Mouse (Mus musculus) liver, adult 2 months (tissue): ENCODE measurements around the gene Wnt8b. TPM values are rescaled to one million over a fixed set of nuclear protein-coding genes. Genes with fewer than 3 reads are reported as not detected.
A peak's percentile ranks its signal among the peaks of the same experiment; 100 is the strongest.

Source experiments
- DNase-seq: peaks from one replicate; pipeline ENCODE4 v3.0.0-alpha.2; 2011; ENCODE audit warnings: low read depth, low spot score; ENCODE audit errors: extremely low read depth
- H3K27ac ChIP-seq: fragments of 200-500 bp; replicated peaks from 2 replicates; pipeline ENCODE4 v1.5.1; 2012; ENCODE audit warnings: low read depth, mild to moderate bottlenecking, control low read depth, inconsistent platforms, low read length; ENCODE audit not compliant: insufficient read depth
- H3K27me3 ChIP-seq: fragments of 200-500 bp; 2 replicates; pipeline ENCODE4 v1.6.1; 2012; ENCODE audit warnings: mild to moderate bottlenecking, moderate library complexity, low read length, inconsistent platforms; ENCODE audit not compliant: control insufficient read depth, insufficient read depth
- H3K36me3 ChIP-seq: fragments of 200-500 bp; 2 replicates; pipeline ENCODE4 v1.6.1; 2012; ENCODE audit warnings: low read length, inconsistent platforms; ENCODE audit not compliant: control insufficient read depth, insufficient read depth
- H3K4me1 ChIP-seq: fragments of 200-500 bp; 2 replicates; pipeline ENCODE4 v1.6.1; 2011; ENCODE audit warnings: low read length; ENCODE audit not compliant: control insufficient read depth, insufficient read depth
- H3K4me3 ChIP-seq: fragments of 200-500 bp; 2 replicates; pipeline ENCODE4 v1.5.1; 2011; ENCODE audit warnings: low read depth, mild to moderate bottlenecking, control low read depth, low read length, moderate library complexity; ENCODE audit not compliant: insufficient read depth
- H3K79me2 ChIP-seq: fragments of 200-500 bp; 2 replicates; pipeline ENCODE4 v1.6.1; 2012; ENCODE audit warnings: inconsistent platforms, mild to moderate bottlenecking, low read length, moderate library complexity; ENCODE audit not compliant: control insufficient read depth, insufficient read depth
- H3K9ac ChIP-seq: fragments of 200-500 bp; 2 replicates; pipeline ENCODE4 v1.6.1; 2012; ENCODE audit warnings: low read depth, mild to moderate bottlenecking, control low read depth, inconsistent platforms, low read length
- CTCF ChIP-seq: fragments of 200-500 bp; IDR thresholded peaks from 2 replicates; pipeline ENCODE4 v1.5.1; 2011; ENCODE audit warnings: low read depth, low read length, control low read depth
- POLR2A ChIP-seq: fragments of 200-500 bp; IDR thresholded peaks from 2 replicates; pipeline ENCODE4 v1.6.1; 2011; ENCODE audit warnings: low read length, control low read depth; ENCODE audit not compliant: insufficient read depth; ENCODE audit errors: extremely low read depth
- WGBS: fragments of 180-500 bp; shearing (Covaris S2); methylation state at CpG from one replicate; pipeline ENCODE4 v1.1.7; 2018; 5-methylcytosine and 5-hydroxymethylcytosine counted together
- polyA plus RNA-seq: library from polyadenylated mRNA; depleted of rRNA; stranded (reverse); fragments of >200 nt; gene quantifications from 2 replicates; pipeline ENCODE4 v1.2.3, GENCODE M21; 2012; rRNA removed
- total RNA-seq: library from RNA; depleted of rRNA; stranded (reverse); fragments of >200 nt; gene quantifications from 2 replicates; pipeline ENCODE4 v1.2.3, GENCODE M21; 2014; rRNA removed

Gene Wnt8b
- total and polyA plus RNA-seq, 2 experiments: not detected

DNA sequence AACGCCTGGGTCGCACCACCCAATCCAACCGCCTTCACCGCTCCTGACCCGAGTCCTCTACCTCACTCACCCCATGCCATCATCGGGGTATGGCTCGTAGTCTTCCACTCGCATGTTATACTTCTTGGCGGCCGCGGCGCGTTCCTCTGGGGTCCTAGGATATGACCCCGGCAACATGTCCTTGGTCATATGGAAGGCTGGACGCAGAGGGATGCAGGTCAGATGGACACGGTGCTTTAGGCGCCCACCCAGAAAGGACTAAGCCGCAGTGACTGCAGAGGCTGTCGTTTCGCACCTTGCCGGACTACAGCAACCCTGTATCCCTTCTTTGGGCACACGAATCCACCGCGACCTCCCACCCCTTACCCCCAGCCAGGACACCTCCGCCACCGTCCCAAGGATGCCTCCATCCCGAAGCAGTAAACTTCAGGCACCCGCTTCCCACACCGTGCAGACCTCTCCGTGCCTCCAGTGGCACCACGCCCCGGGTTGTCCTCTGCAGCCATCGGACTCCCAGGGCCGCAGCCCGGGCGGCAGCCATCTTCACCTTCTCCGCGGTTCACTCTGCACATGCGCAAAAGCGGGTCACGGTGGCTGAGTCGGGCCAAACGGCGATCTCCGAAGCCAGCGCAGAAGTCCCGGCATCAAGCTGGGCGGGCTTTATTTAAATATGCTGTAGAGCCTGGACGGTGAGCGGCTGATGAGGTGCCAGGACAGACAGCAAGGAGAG lies 61.8 kb downstream of the Wnt8b start, which contains the start of gene Ndufb8:
Ndufb8 (minus strand) TSS at position 580 of the 730 bp plus-strand sequence.
- peaks cover 9% of the 10 kb centered on the region; the same call in 1 of the 2 replicates for H3K79me2 ChIP-seq
- peaks cover 4% of the 10 kb centered on the region for H3K4me1 ChIP-seq
- DNase-seq: peak; percentile 85
- peak within 1 kb of the TSS; percentile 94 for H3K9ac ChIP-seq
- peak within 1 kb of the TSS; percentile 77 for H3K27ac ChIP-seq
- TF ChIP-seq POLR2A: peak; percentile 90
- no peak for TF ChIP-seq CTCF
- no peaks in the 10 kb centered on the region for H3K27me3 ChIP-seq
- peaks cover 18% of the 10 kb centered on the region for H3K36me3 ChIP-seq
- peak within 1 kb of the TSS; percentile 97 for H3K4me3 ChIP-seq
- WGBS: under 1% methylated on average over 50 of the region's 50 CpGs

DNA sequence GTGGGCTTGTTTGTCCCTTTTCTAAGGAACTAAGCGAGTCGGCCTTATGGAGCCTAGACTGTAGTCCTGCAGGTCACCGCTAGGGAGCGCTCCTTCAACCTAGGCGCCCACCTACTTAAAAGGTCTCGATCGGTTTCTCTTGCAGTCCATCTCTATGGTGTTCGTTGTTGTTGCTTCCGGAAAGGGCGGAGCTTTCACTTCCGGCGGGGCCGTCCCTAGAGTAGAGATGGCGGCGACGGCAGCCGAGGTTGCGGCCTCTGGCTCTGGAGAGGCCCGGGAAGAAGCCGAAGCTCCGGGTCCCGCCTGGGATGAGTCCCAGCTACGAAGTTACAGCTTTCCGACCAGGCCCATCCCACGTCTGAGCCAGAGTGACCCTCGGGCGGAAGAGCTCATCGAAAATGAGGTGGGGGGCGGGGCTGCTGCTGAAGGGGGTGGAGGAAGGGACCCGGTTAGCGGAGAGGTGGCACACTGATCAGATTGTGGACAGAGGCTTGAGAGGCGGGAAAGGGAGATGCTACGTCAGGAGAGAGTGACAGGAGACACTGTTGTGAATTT lies 69.5 kb downstream of the Wnt8b start, which contains the start of gene Hif1an:
Hif1an (plus strand) TSS at position 199 of the 555 bp plus-strand sequence.
- Histone ChIP-seq H3K9ac (peak within 1 kb of the TSS; percentile 83), H3K36me3 (peaks cover 25% of the 10 kb centered on the region), H3K27me3 (no peaks in the 10 kb centered on the region), H3K79me2 (peaks cover 9% of the 10 kb centered on the region; the same call in 1 of the 2 replicates), H3K27ac (peak within 1 kb of the TSS; percentile 51), H3K4me3 (peak within 1 kb of the TSS; percentile 95), H3K4me1 (peaks cover 6% of the 10 kb centered on the region)
- 0% methylated on average over 33 of the region's 33 CpGs for WGBS
- DNase-seq: peak; percentile 90
- peak; percentile 92 for TF ChIP-seq CTCF
- peak; percentile 61 for TF ChIP-seq POLR2A

Other genes starting within 250 kb of the Wnt8b start
- gene Scd2, start 199.8 kb upstream of the Wnt8b start, total RNA-seq: 2.2 and 3.9 TPM in 2 replicates
- 2.7 and 2.9 TPM in 2 replicates for gene Scd2, start 199.8 kb upstream of the Wnt8b start, polyA plus RNA-seq
- 0.09 TPM in 1 of 2 replicates, not detected in the other for gene Scd4, start 160.4 kb upstream of the Wnt8b start, total RNA-seq
- gene Scd4, start 160.4 kb upstream of the Wnt8b start, polyA plus RNA-seq: 0.07 TPM in 1 of 2 replicates, not detected in the other
- 1,338 and 2,774 TPM in 2 replicates for gene Scd1, start 85.6 kb upstream of the Wnt8b start, total RNA-seq
- gene Scd1, start 85.6 kb upstream of the Wnt8b start, polyA plus RNA-seq: 5,589 and 8,115 TPM in 2 replicates
- gene Sec31b, start 52.4 kb downstream of the Wnt8b start, total RNA-seq: 1.7 and 1.9 TPM in 2 replicates
- gene Sec31b, start 52.4 kb downstream of the Wnt8b start, polyA plus RNA-seq: 5.8 and 8.6 TPM in 2 replicates
- not detected in 2 replicates for gene Gm20538, start 59.4 kb downstream of the Wnt8b start, total RNA-seq
- gene Gm20538, start 59.4 kb downstream of the Wnt8b start, polyA plus RNA-seq: not detected in 2 replicates
- gene Ndufb8, start 62.0 kb downstream of the Wnt8b start, total RNA-seq: 368 and 394 TPM in 2 replicates
- 554 and 570 TPM in 2 replicates for gene Ndufb8, start 62.0 kb downstream of the Wnt8b start, polyA plus RNA-seq
- gene Hif1an, start 69.4 kb downstream of the Wnt8b start, total RNA-seq: 8.8 and 11.0 TPM in 2 replicates
- gene Hif1an, start 69.4 kb downstream of the Wnt8b start, polyA plus RNA-seq: 8.8 and 10.6 TPM in 2 replicates